9 mouse cellular contexts compared by ENCODE assay signal in the genomic region with DNA sequence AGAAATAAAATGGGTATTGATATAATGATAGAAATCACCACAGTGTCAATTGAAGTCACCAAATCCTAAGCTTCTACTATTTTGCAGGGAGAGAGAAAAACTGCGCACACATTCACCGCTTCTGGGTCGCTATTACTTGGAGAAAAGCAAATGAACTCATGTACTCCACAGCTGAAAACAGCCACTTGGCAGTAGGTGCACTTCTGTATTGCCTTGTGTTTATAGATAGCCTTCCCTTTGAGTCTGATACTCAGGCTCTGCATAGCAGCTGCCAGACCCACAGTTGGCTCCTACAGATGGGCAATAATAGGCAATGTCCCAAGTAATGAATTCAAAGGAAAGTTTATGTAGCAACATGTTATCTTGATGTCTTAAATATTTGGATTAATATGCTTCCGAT. TPM values are rescaled to one million over a fixed set of nuclear protein-coding genes. Genes with fewer than 3 reads are reported as not detected.
DNase-seq lines count a peak whose midpoint lies in the region; ATAC-seq and TF ChIP-seq lines count a peak whose summit lies in the region.
"Had no signal": no experiment of that assay in that cellular context is flagged by ENCODE, and none has a peak within 500 bp of the region (broad histone marks: within the 10 kb centered on the region; RNA-seq: fewer than 3 reads in every experiment).

No protein-coding gene starts in this region.

- peak overlapping the region; percentile 67; the same call in 1 of the 2 replicates for H3K4me3 ChIP-seq in heart, embryonic 11.5 days (ENCODE audit: low read depth, low read length)
- H3K4me3 ChIP-seq in hindbrain, embryonic 12.5 days = peak overlapping the region; percentile 64
- 0 out of 2 replicates have a peak overlapping the region, but pooled peaks have one; percentile 2 for H3K4me3 ChIP-seq in midbrain, embryonic 11.5 days (ENCODE audit: low read depth, low read length)
- H3K4me3 ChIP-seq in thymus, adult 2 months (ENCODE audit: control insufficient read depth, insufficient read depth, low read length) = no peak overlapping the region

- H3K4me1 ChIP-seq in heart, embryonic 11.5 days (ENCODE audit: control insufficient read depth, insufficient read depth, low read length) = no peaks in the 10 kb centered on the region
- H3K4me1 ChIP-seq in hindbrain, embryonic 12.5 days = peaks cover 10% of the 10 kb centered on the region; the same call in 1 of the 2 replicates
- peaks cover 2% of the 10 kb centered on the region; the same call in 1 of the 2 replicates for H3K4me1 ChIP-seq in midbrain, embryonic 11.5 days (ENCODE audit: control insufficient read depth, insufficient read depth, low read length)
- H3K4me1 ChIP-seq in thymus, adult 2 months (replicated peaks; ENCODE audit: control insufficient read depth, insufficient read depth, low read length) = no peaks in the 10 kb centered on the region

- no peaks in the 10 kb centered on the region for H3K36me3 ChIP-seq in heart, embryonic 11.5 days (ENCODE audit: control insufficient read depth, insufficient read depth, low read length)
- no peaks in the 10 kb centered on the region for H3K36me3 ChIP-seq in hindbrain, embryonic 12.5 days
- H3K36me3 ChIP-seq in midbrain, embryonic 11.5 days (ENCODE audit: control insufficient read depth, insufficient read depth, low read length) = no peaks in the 10 kb centered on the region
- H3K36me3 ChIP-seq in thymus, adult 2 months (ENCODE audit: control insufficient read depth, insufficient read depth, low read length) = no peaks in the 10 kb centered on the region

- no peaks in the 10 kb centered on the region for H3K27me3 ChIP-seq in heart, embryonic 11.5 days (ENCODE audit: control insufficient read depth, insufficient read depth, low read length)
- 0 out of 2 replicates have a peak, but pooled peaks cover 3% of the 10 kb centered on the region for H3K27me3 ChIP-seq in hindbrain, embryonic 12.5 days
- peaks cover 4% of the 10 kb centered on the region; the same call in 1 of the 2 replicates for H3K27me3 ChIP-seq in midbrain, embryonic 11.5 days (ENCODE audit: control insufficient read depth, insufficient read depth, low read length)
- H3K27me3 ChIP-seq in thymus, adult 2 months (ENCODE audit: control insufficient read depth, insufficient read depth, low read length) = no peaks in the 10 kb centered on the region; the same call in 1 of the 2 replicates

- WGBS in heart, embryonic 11.5 days (ENCODE audit: insufficient replicate concordance) = 71% methylated on average over 4 of the region's 4 CpGs
- 79% methylated on average over 4 of the region's 4 CpGs for WGBS in hindbrain, embryonic 12.5 days
- 83% methylated on average over 4 of the region's 4 CpGs for WGBS in midbrain, embryonic 11.5 days
- WGBS in thymus, adult 2 months = 92% methylated on average over 4 of the region's 4 CpGs

- ATAC-seq in heart, embryonic 11.5 days (replicated peaks; ENCODE audit: insufficient number of reproducible peaks, low FRiP score, low TSS enrichment) = no peak
- ATAC-seq in hindbrain, embryonic 12.5 days (ENCODE audit: low FRiP score) = no peak
- ATAC-seq in midbrain, embryonic 11.5 days (ENCODE audit: low FRiP score) = no peak

- no peak for TF ChIP-seq CTCF in thymus, adult 2 months (IDR thresholded peaks at IDR 0.05; ENCODE audit: borderline replicate concordance, control insufficient read depth, extremely low read depth, insufficient read depth, low read length, poor library complexity)

- no peak for TF ChIP-seq POLR2A in thymus, adult 2 months (IDR thresholded peaks at IDR 0.05; ENCODE audit: control insufficient read depth, extremely low read depth, insufficient read depth, low read length, poor library complexity)

- peak overlapping the region; percentile 68 for H3K4me2 ChIP-seq in heart, embryonic 11.5 days
- peak overlapping the region; percentile 93 for H3K4me2 ChIP-seq in hindbrain, embryonic 12.5 days (replicated peaks)
- H3K4me2 ChIP-seq in midbrain, embryonic 11.5 days = no peak overlapping the region

- no peaks in the 10 kb centered on the region for H3K9me3 ChIP-seq in heart, embryonic 11.5 days (replicated peaks; ENCODE audit: control insufficient read depth, low read length)
- H3K9me3 ChIP-seq in hindbrain, embryonic 12.5 days (replicated peaks) = no peaks in the 10 kb centered on the region
- H3K9me3 ChIP-seq in midbrain, embryonic 11.5 days (ENCODE audit: control insufficient read depth, low read length) = no peaks in the 10 kb centered on the region

- no peak for DNase-seq in heart, postnatal 10 days
- DNase-seq in Muller cell, postnatal 12 days (ENCODE audit: inconsistent ontology term) = peak; percentile 40
- no peak for DNase-seq in midbrain, embryonic 11.5 days (ENCODE audit: low spot score, missing footprints)
- DNase-seq in layer of hippocampus, adult 8-10 months (ENCODE audit: low spot score in 2 of 2) = no peak
- DNase-seq in adipocyte (ENCODE audit: low spot score) = no peak
- DNase-seq in thymus, adult 2 months = no peak
- DNase-seq: cerebellum, adult 9-11 months had no signal

- intact Hi-C loops in heart, postnatal 10 days (cut with DNase I) = no loop called here

- no peak overlapping the region for H3K27ac ChIP-seq in heart, embryonic 11.5 days (ENCODE audit: low read depth, low read length)
- no peak overlapping the region; the same call in 1 of the 2 replicates for H3K27ac ChIP-seq in hindbrain, embryonic 12.5 days
- no peak overlapping the region for H3K27ac ChIP-seq in midbrain, embryonic 11.5 days (ENCODE audit: low read depth, low read length)
- H3K27ac ChIP-seq in thymus, adult 2 months (ENCODE audit: control insufficient read depth, insufficient read depth, low read length) = no peak overlapping the region

- no peak overlapping the region for H3K9ac ChIP-seq in heart, embryonic 11.5 days (ENCODE audit: low read depth, low read length)
- peak overlapping the region; percentile 50; the same call in 1 of the 2 replicates for H3K9ac ChIP-seq in hindbrain, embryonic 12.5 days
- H3K9ac ChIP-seq in midbrain, embryonic 11.5 days (ENCODE audit: low read length) = no peak overlapping the region

RNA-seq across cellular contexts. Expression of a gene that starts 2.1 kb away (rescaled TPM):
- polyA plus RNA-seq in heart, embryonic 11.5 days (2014; fragmentation: Nextera tagmentation; extraction: Ambion mirVana) = 18.8 and 22.1 TPM in 2 replicates
- total RNA-seq in heart, postnatal 10 days (2021) = 1 to 10 TPM; 3.7 to 4.7 TPM
- 63.0 and 80.8 TPM in 2 replicates for polyA plus RNA-seq in hindbrain, embryonic 12.5 days (2016; fragmentation: Nextera tagmentation; extraction: Ambion mirVana)
- polyA plus RNA-seq in midbrain, embryonic 11.5 days (2014; fragmentation: Nextera tagmentation; extraction: Ambion mirVana) = 19.8 and 25.5 TPM in 2 replicates
- 100 to 1,000 TPM in 1 of 4 experiments, 10 to 100 TPM in 3; 97.2 to 101 (median 99.2) TPM for total RNA-seq in layer of hippocampus, adult 8-10 months (2022)
- polyA plus RNA-seq in thymus, adult 2 months (2012; rRNA removed) = 2.1 and 2.2 TPM in 2 replicates
